Mouse (Mus musculus): ENCODE data around the gene Gfi1b. TPM values are rescaled to one million over a fixed set of nuclear protein-coding genes. Genes with fewer than 3 reads are reported as not detected.

Gene Gfi1b
- polyA plus RNA-seq (2015; fragmentation: Nextera tagmentation; extraction: Ambion mirVana) = 138 and 149 TPM in 2 replicates

DNA sequence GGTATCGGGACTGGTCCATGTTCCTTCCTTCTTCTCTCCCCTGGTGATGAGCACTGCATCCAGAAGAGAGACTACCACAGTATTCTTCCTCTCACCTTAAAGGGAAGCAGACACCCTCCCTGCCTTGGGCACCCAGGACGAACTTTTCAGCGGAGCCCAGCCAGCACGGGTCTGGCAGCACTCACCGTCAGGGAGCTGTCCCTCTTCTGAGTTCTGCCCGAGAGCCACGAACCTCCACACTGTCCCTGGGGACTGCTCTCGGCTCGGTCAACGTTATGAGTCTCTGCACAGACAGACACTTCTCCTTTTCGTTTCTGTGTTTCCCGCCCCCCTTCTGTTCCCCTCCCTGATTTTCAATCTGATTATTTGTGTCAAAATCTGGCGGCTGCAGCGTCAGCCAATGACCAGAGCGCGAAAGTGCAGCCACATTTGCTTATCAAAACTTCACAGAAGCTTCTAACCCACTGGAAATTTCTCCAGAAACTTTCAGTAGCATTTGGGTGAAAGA is at the start of gene Gfi1b:
Gfi1b (minus strand) TSS at position 319 of the 508 bp plus-strand sequence.

DNA sequence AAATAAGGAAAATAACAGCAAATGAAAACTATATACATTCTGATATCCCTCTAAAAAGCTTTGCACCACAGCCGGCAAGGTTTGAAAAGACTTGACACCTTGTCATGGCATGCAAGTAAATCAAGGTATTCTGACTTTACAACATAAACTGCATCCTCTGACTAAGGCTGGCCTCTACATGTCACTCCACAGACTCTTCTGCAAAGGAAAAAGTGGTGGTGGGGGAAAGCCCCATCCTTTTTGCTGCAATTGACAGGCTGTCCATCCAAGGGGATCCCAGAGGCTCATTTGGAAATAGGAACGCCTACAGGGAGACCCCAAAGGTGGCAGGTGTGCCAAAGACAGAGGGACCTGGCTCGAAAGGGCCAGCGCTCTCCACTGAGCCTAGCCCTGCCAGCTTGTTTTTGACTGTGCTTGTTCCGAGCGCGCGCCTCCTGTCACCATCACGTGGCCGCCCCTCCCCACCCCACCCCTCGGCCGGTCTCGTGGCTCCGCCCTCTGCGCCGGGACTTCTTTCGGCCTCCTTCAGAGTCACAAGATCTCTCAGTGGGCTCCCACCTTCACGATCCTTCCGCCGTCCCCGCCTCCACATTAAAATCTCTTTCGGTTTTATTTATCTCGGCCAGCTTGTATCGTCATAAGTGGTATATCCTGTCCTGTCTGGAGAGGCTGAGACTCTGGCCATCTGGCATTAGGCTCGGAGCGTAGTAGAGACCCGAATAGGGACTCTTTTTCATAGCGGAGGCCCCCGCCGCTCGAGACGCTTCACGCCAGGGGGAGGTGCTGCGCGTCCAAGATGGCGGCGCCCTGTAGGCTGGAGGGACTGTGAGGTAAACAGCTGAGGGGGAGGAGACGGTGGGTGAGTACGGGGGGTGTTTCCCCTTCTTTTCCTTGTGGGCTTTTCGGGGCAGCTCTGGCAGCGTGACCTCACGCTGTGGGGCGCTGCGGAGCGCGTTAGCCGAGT is 19.0 kb upstream of the Gfi1b start, which contains the start of gene Tsc1:
Tsc1 (plus strand) TSS at position 768 of the 964 bp plus-strand sequence.

DNA sequence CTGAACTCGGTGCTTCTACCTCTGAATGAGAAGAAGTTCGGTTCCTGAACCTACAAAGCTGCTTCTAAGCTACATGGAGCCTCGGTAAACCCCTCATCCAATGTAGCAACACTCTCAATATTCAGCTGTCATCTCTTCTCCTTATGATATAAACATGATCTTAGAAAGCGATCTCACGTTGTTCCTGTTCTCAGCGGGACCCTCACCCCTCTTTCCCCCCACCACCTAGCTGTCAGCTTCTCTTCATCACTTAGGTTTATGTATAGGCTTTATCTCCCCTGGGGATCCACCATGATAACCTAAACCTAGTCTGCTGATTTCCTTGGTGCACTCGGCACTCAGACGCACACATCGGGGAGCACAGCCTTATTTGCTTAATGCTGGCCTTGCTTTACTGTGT is 38.1 kb downstream of the Gfi1b start, which contains the start of gene Gtf3c5:
Gtf3c5 (minus strand) TSS at position 101 of the 400 bp plus-strand sequence.

DNA sequence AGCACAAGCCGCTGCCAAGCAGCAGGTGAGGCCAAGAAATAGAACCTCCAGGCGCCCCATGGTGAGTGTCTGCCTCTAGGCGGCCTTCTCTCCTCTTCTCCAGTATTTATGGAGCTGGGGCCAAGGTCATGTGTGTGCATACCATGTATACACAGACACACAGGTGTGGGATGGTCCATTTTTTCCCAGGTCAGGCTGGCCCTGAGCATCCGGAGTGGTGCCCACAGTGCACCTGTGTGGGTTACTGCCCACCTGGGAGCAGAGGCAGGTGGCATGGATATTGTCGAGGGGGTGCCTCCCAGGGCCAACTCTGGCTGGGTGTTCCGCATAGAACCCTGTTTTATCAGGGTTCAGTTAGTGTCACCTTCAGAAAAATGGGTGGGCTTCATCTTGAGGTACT is 58.5 kb downstream of the Gfi1b start, which contains the start of gene Cel:
Cel (minus strand) TSS at position 101 of the 400 bp plus-strand sequence.

Other genes with a start within 250 kb of the Gfi1b start
- 0.52 and 0.63 TPM in 2 replicates for gene Ppp1r26, start 175.2 kb downstream of the Gfi1b start, polyA plus RNA-seq (2015; fragmentation: Nextera tagmentation; extraction: Ambion mirVana)
- gene 1700007K13Rik, start 155.7 kb downstream of the Gfi1b start, polyA plus RNA-seq (2015; fragmentation: Nextera tagmentation; extraction: Ambion mirVana) = not detected in 2 replicates
- gene Mrps2, start 153.9 kb downstream of the Gfi1b start, polyA plus RNA-seq (2015; fragmentation: Nextera tagmentation; extraction: Ambion mirVana) = 22.0 and 22.7 TPM in 2 replicates
- 0.76 and 0.95 TPM in 2 replicates for gene Gbgt1, start 125.1 kb downstream of the Gfi1b start, polyA plus RNA-seq (2015; fragmentation: Nextera tagmentation; extraction: Ambion mirVana)
- gene Gm10134, start 115.9 kb downstream of the Gfi1b start, polyA plus RNA-seq (2015; fragmentation: Nextera tagmentation; extraction: Ambion mirVana) = 2.6 and 5.2 TPM in 2 replicates
- gene Ralgds, start 108.9 kb downstream of the Gfi1b start, polyA plus RNA-seq (2015; fragmentation: Nextera tagmentation; extraction: Ambion mirVana) = 3.1 and 5.0 TPM in 2 replicates
- 13.0 and 42.1 TPM in 2 replicates for gene Cel, start 58.6 kb downstream of the Gfi1b start, polyA plus RNA-seq (2015; fragmentation: Nextera tagmentation; extraction: Ambion mirVana)
- 15.9 and 17.4 TPM in 2 replicates for gene Gtf3c5, start 38.2 kb downstream of the Gfi1b start, polyA plus RNA-seq (2015; fragmentation: Nextera tagmentation; extraction: Ambion mirVana)
- 9.4 TPM in 2 replicates for gene Tsc1, start 19.2 kb upstream of the Gfi1b start, polyA plus RNA-seq (2015; fragmentation: Nextera tagmentation; extraction: Ambion mirVana)
- gene Spaca9, start 77.7 kb upstream of the Gfi1b start, polyA plus RNA-seq (2015; fragmentation: Nextera tagmentation; extraction: Ambion mirVana) = 2.9 and 3.0 TPM in 2 replicates
- gene Ak8, start 78.2 kb upstream of the Gfi1b start, polyA plus RNA-seq (2015; fragmentation: Nextera tagmentation; extraction: Ambion mirVana) = 0.35 and 0.67 TPM in 2 replicates
- 4.1 and 5.4 TPM in 2 replicates for gene Gtf3c4, start 218.4 kb upstream of the Gfi1b start, polyA plus RNA-seq (2015; fragmentation: Nextera tagmentation; extraction: Ambion mirVana)
- 5.0 and 6.1 TPM in 2 replicates for gene Ddx31, start 218.4 kb upstream of the Gfi1b start, polyA plus RNA-seq (2015; fragmentation: Nextera tagmentation; extraction: Ambion mirVana)